Mouse (Mus musculus) adrenal gland, postnatal 0 days (tissue): ENCODE measurements around the gene Cib3. TPM values are rescaled to one million over a fixed set of nuclear protein-coding genes. Genes with fewer than 3 reads are reported as not detected.

Experiments used
- polyA plus RNA-seq: library from polyadenylated mRNA; unstranded; fragments of >200 nt; fragmentation: Nextera tagmentation; extraction: Ambion mirVana; gene quantifications from 2 replicates; pipeline ENCODE4 v1.2.1, GENCODE M21; 2015

The Cib3 gene
- 0.17 and 0.25 TPM in 2 replicates for polyA plus RNA-seq

DNA sequence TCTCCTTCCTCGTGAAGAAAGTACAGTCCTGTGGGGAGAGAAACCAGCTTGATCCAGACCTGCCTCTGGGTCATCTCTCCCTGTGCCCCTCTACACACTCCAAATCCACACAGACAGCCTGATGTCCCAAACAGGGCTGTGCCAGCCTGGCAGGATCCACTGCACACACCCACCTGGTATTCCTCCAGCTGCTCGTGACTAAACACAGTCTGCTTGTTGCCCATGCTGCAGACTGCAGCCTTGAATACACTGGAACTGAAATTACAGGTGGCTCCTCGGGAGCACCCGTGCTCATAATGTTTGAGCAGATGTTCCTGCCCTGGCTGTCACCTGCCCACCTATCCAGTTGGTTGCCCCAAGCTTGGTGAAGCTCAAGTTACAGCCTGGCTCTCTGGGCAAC is at the start of gene Cib3:
Gene Cib3 (minus strand): TSS at position 87 of the 400 bp plus-strand sequence.

DNA sequence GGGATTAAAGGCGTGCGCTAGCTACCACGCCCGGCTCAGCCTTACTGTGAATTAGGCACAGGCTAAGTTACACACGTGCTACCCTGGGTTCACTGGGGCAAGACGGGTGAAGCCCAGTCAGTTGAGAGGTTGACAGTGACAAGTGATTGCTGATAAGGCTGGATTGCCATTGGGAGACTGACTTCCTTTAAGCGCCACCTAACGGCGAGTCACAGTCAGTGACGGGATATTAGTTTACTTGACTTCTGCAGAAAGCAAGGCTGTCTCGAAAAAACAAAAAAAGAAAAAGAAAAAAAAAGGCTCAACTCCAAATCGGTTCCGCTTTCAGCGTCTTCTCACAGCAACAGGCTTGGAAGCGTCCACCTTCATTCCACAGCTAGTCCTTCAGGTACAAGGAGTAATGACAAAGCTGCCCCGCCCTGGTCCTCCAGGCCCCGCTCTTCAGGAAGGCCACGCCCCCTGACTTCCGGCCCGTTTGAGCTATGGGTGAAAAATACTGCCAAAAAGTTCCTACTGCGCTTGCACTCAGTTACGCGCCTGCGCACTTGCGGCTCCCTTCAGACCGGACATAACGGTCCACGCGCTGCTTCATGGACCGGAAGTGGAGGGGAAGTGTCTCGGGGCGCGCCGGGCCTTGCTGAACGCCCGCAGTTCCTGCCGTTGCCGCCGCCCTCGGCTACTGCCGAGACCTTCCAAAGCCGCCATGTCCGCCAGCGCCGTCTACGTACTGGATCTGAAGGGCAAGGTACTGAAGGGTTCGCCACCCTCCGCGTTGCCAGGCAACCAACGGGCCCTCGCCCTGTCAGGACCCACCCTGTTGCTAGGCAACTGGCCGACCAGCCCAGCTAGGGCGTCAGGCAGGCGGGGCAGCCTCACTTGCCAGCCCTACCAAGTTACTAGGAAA is 27.1 kb upstream of the Cib3 start, which contains the start of gene Ap1m1:
Gene Ap1m1 (plus strand): TSS at position 520 of the 904 bp plus-strand sequence.

DNA sequence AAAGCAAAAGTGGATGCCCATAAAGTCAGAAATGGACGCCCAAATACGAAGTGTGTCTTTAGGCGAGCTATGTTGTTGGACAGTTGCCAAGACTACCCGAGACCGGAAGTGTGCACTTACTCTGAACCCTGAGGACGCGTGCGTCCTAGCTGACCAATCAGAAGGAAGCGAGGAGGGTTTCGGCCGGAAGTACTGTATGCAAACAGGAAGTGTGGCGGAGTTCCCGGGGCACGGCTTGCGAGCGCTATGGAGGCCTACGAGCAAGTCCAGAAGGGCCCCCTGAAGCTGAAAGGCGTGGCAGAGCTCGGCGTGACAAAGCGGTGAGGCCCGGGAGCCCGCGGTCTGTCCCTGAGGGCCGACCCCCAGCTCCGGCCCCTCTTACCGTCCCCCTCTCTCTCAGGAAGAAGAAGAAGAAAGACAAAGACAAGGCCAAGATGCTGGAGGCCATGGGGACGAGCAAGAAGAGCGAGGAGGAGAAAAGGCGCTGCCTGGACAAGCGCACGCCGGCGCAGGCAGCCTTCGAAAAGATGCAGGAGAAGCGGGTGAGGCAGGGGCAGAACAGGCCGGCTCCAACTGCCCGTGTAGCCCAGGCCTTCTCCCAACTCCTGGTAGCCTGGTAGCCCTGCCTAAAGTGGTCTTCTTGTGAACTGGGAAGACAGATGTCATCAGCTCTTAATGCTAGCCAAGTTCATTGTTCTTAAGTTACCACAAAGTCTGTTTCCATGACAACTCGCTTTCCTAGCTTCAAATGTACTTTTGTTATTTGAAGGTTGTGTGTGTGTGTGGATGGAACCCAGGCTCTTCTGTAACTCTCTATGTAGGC is 7.1 kb upstream of the Cib3 start, which contains the start of gene Fam32a:
Gene Fam32a (plus strand): TSS at position 190 of the 823 bp plus-strand sequence.

DNA sequence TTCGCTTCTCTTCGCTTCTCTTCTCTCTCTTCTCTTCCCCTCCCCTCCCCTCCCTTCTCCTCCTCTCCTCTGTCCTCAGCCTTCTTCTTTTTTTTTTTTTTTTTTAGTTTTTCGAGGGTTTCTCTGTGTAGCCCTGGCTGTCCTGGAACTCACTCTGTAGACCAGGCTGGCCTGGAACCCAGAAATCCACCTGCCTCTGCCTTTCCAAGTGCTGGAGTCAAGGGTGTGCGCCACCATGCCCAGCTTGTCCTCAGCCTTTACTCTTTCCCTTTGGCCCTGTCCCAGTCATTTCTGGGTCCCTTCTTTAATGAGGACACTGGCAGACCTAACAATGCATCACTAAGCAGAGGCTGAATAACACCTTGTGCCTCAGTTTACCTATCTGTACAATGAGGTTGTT is 899 bp upstream of the Cib3 start, which contains the start of gene Gm11034:
Gene Gm11034 (minus strand): TSS at position 101 of the 400 bp plus-strand sequence.

DNA sequence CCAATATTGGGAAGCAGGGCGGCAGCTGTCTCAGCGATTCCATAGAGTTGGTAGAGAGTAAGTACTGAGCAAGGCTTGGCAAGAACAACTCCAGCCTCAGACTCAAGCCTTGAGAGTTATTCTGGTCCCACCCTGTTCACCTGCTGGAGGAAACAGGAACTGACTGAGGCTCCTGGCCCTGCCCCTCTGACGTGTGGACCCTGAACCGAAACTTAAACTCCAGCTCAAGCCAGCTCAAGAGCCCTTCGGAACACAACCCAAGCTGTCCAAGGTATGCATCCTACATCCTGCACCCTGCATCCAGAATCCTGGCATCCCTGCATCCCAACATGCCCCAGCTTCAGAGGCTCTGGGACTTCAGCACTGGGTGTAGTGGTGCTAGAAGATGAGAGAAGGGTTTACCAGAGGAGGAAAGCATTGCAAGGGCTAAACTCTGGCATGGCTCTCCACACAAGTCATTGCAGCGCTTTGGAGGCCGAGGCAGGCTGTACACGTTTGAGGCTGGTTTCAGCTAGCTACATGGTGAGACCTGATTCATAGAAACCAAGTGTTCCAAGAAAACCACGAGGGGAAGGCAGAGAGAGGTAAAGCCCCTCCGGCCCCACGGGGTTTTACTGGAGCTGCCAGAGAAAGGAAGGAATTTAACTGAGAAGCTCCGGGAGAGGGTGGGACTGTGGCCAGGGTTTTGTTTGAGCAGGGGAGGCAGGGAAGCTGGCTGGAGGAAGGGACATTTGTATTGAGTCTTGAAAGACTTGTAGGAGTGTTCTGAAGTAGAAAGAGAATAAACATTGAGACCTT is 23.0 kb downstream of the Cib3 start, which contains the start of gene Hsh2d:
Gene Hsh2d (plus strand): TSS at position 222 of the 798 bp plus-strand sequence.

DNA sequence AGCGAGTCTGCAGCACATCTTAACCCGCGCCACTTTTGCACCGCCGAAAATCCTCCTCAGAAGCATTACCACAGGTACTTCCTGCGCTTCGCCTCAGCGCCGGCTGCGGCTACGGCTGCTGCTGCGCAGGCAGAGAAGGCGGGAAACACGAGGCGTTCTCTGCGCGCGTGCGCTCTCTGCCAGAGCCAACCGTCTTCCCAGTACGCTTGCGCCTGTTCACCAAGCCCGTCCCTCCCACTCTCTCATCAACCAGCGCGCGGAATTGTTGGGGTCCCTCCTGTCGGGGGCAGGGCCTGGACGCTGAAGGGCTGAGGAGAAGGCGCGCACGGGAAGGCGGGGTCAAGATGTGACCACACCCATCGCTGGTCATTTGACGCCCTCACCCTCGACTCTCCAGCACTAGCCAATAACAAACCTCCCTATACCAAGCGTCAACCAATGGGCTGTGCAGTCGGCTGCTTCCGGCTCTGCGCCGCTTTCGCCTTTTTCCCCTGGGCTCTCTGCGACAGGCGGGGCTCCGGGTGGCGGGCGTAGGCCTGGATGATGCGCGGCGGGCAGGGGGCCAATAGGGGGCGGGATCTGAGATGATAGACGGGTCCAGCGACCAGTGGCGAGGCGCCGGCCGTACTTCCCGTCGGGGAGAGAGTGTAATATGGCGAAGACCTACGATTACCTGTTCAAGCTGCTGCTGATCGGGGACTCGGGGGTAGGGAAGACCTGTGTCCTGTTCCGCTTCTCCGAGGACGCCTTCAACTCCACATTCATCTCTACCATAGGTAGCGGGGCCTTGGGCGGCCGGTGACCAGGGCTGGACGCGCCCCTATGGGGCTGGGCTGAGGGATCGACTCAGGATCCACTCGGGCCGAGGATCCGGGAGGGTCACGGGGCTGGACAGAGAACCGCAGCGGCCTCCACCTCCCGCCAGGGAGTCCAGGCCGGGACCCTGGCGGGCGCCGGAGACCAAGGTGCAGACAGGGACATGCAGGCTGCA is 51.6 kb downstream of the Cib3 start, which contains the start of gene Rab8a:
Gene Rab8a (plus strand): TSS at position 494 of the 991 bp plus-strand sequence.

Other genes starting within 250 kb of the Cib3 start
- gene Cyp4f18, start 203.2 kb downstream of the Cib3 start, polyA plus RNA-seq, result 3.0 and 4.5 TPM in 2 replicates
- gene Olfr372, start 171.6 kb downstream of the Cib3 start, polyA plus RNA-seq, result not detected in 2 replicates
- not detected in 2 replicates for gene Olfr373, start 129.7 kb downstream of the Cib3 start, polyA plus RNA-seq
- 0.03 TPM in 1 of 2 replicates, not detected in the other for gene Olfr374, start 105.8 kb downstream of the Cib3 start, polyA plus RNA-seq
- gene Tpm4, start 77.9 kb downstream of the Cib3 start, polyA plus RNA-seq, result 309 and 335 TPM in 2 replicates
- gene Rab8a, start 51.6 kb downstream of the Cib3 start, polyA plus RNA-seq, result 75.7 and 78.6 TPM in 2 replicates
- 0.17 and 0.26 TPM in 2 replicates for gene Hsh2d, start 23.2 kb downstream of the Cib3 start, polyA plus RNA-seq
- not detected in 2 replicates for gene Gm11034, start 799 bp upstream of the Cib3 start, polyA plus RNA-seq
- 81.4 and 84.4 TPM in 2 replicates for gene Fam32a, start 6.9 kb upstream of the Cib3 start, polyA plus RNA-seq
- 77.1 and 78.9 TPM in 2 replicates for gene Ap1m1, start 27.2 kb upstream of the Cib3 start, polyA plus RNA-seq
- 11.5 and 11.9 TPM in 2 replicates for gene Gm10282, start 92.4 kb upstream of the Cib3 start, polyA plus RNA-seq
- gene Klf2, start 106.2 kb upstream of the Cib3 start, polyA plus RNA-seq, result 23.2 and 28.6 TPM in 2 replicates
- gene Eps15l1, start 208.6 kb upstream of the Cib3 start, polyA plus RNA-seq, result 18.9 and 24.4 TPM in 2 replicates
- 3.6 and 5.1 TPM in 2 replicates for gene Calr3, start 231.0 kb upstream of the Cib3 start, polyA plus RNA-seq
- 8.9 and 9.4 TPM in 2 replicates for gene 1700030K09Rik, start 231.0 kb upstream of the Cib3 start, polyA plus RNA-seq